Mouse (Mus musculus) bone marrow, adult 2 months (tissue): ENCODE results near the gene Magi2. TPM values are rescaled to one million over a fixed set of nuclear protein-coding genes. Genes with fewer than 3 reads are reported as not detected.

Experiments used
- H3K27ac ChIP-seq: fragments of 200-500 bp; 2 replicates; pipeline ENCODE4 v1.5.1; 2012; ENCODE audit warnings: low read depth, mild to moderate bottlenecking, control low read depth, inconsistent platforms, low read length; ENCODE audit not compliant: control insufficient read depth, poor library complexity, insufficient read depth
- H3K4me1 ChIP-seq: fragments of 200-500 bp; 2 replicates; pipeline ENCODE4 v1.6.1; 2011; ENCODE audit warnings: low read length; ENCODE audit not compliant: control insufficient read depth, insufficient read depth
- H3K4me3 ChIP-seq: fragments of 200-500 bp; replicated peaks from 2 replicates; pipeline ENCODE3; 2011; ENCODE audit warnings: mild to moderate bottlenecking, low read depth, low read length, control low read depth; ENCODE audit not compliant: control insufficient read depth
- CTCF ChIP-seq: fragments of 200-500 bp; IDR thresholded peaks from 2 replicates; pipeline ENCODE4 v1.5.1; 2011; ENCODE audit warnings: low read length, control low read depth; ENCODE audit not compliant: control insufficient read depth, insufficient read depth
- POLR2A ChIP-seq: fragments of 200-500 bp; IDR thresholded peaks from 2 replicates; pipeline ENCODE4 v1.6.1; 2011; ENCODE audit warnings: low read depth, mild to moderate bottlenecking, control low read depth, low read length, borderline replicate concordance; ENCODE audit not compliant: control insufficient read depth
- WGBS: fragments of 180-500 bp; shearing (Covaris S2); methylation state at CpG from one replicate; pipeline ENCODE4 v1.1.7; 2018; 5-methylcytosine and 5-hydroxymethylcytosine counted together
- polyA plus RNA-seq: library from polyadenylated mRNA; stranded (reverse); fragments of >200 nt; gene quantifications from 2 replicates; pipeline ENCODE4 v1.2.4, GENCODE M21; 2011; ENCODE audit warnings: low replicate concordance; ENCODE audit not compliant: missing spikeins, insufficient read depth, insufficient read length

Magi2 gene
- polyA plus RNA-seq, 1 experiment, result 0.47 TPM

- Histone ChIP-seq H3K27ac (no peak overlapping the region), H3K4me1 (no peaks in the 10 kb centered on the region), H3K4me3 (no peak overlapping the region)
- TF ChIP-seq POLR2A (no peak), CTCF (no peak)
- WGBS, result 82% methylated on average over 8 of the region's 8 CpGs
Observed at GRCm38 (mm10) chr5:20741936-20742335, 1515.1 kb downstream of the Magi2 start.

- no peak overlapping the region for H3K4me3 ChIP-seq
- H3K4me1 ChIP-seq, result no peaks in the 10 kb centered on the region
- 83% methylated on average over 4 of the region's 4 CpGs for WGBS
- H3K27ac ChIP-seq, result no peak overlapping the region
- TF ChIP-seq POLR2A (no peak), CTCF (no peak)
Observed at GRCm38 (mm10) chr5:20748142-20748541, 1521.3 kb downstream of the Magi2 start.

GRCm38 (mm10) chr5:20748856-20749255 is 1522.0 kb downstream of the Magi2 start:
- H3K4me1 ChIP-seq, result no peaks in the 10 kb centered on the region
- WGBS, result 86% methylated on average over 8 of the region's 8 CpGs
- H3K4me3 ChIP-seq, result no peak overlapping the region
- no peak overlapping the region for H3K27ac ChIP-seq
- no peak for TF ChIP-seq POLR2A
- TF ChIP-seq CTCF, result no peak

DNA sequence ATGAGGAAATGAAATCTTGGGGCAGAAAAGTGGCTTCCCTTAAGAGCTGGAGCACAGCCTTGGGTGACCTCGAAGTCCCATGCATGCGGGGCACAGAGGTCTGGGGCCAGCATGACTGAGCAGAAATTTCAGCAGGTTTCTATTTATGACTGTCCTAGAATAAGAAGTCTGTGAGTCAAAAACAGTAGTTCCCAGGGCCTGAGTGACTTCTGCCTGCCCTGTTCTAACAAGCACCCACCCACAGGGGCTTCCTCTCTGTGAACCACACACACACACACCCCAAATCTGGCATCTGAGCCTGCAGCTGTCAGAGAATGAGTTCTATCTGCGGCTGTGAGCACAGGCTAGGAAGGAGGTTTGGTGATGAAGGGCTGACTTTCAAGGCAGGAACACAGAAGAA is 1522.7 kb downstream of the Magi2 start:
- H3K4me1 ChIP-seq, result no peaks in the 10 kb centered on the region
- no peak overlapping the region for H3K4me3 ChIP-seq
- 2% methylated on average over 3 of the region's 3 CpGs for WGBS
- TF ChIP-seq CTCF (no peak), POLR2A (no peak)
- no peak overlapping the region for H3K27ac ChIP-seq

- WGBS, result 75% methylated on average over 7 of the region's 7 CpGs
- H3K4me3 ChIP-seq, result no peak overlapping the region
Observed at GRCm38 (mm10) chr5:20751000-20751399, 1524.2 kb downstream of the Magi2 start.

DNA sequence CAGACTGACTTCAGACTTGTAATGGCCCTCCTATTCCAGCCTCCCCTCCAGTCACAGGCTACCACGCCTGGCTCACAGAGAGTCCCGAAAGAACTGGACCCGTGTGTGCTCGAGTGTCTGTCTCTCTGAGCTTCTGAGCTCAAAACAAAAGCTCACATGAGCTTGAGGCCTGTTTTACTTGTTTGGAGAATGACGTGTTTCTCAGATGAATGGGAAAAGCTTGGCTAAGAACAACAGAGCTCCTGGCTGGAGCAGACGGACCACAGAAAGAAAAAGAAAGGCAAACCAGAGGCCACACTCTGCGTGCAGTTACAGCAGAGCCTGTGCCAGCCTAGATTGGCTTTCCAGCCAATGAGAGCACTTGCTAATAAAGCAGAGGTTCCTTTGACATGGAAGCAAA is 1524.9 kb downstream of the Magi2 start:
- Histone ChIP-seq H3K4me3 (no peak overlapping the region), H3K4me1 (no peaks in the 10 kb centered on the region), H3K27ac (no peak overlapping the region)
- TF ChIP-seq POLR2A (no peak), CTCF (no peak)
- WGBS, result 77% methylated on average over 7 of the region's 7 CpGs

More at GRCm38 (mm10) chr5:20751000-20751399, 1524.2 kb downstream of the Magi2 start:
- Histone ChIP-seq H3K4me1 (no peaks in the 10 kb centered on the region), H3K27ac (no peak overlapping the region)
- TF ChIP-seq POLR2A, result no peak
- TF ChIP-seq CTCF, result no peak

DNA sequence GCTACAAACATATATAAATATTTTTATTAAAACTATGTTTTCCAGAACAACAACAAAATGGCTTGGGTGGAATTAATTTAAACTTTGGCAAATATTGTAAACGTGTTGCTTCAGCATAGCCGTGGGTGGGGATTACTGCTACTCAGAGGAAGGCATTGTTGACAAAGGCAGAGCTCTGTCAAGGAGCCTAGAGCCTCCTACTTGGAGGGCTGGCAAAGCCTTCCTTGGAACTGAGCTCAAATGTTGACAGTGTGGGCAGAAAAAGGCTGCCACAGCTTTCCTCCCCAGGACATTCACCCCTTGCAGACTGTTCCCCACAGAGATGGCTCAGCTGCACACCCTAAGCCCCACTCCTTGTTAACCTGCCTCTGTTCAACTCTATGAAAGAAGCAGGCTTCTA is 1526.3 kb downstream of the Magi2 start:
- Histone ChIP-seq H3K27ac (no peak overlapping the region), H3K4me1 (no peaks in the 10 kb centered on the region), H3K4me3 (no peak overlapping the region)
- no peak for TF ChIP-seq CTCF
- 81% methylated on average over 2 of the region's 2 CpGs for WGBS

GRCm38 (mm10) chr5:20753963-20754362 is 1527.1 kb downstream of the Magi2 start:
- Histone ChIP-seq H3K27ac (no peak overlapping the region), H3K4me3 (no peak overlapping the region), H3K4me1 (no peaks in the 10 kb centered on the region)
- 86% methylated on average over 5 of the region's 5 CpGs for WGBS
- TF ChIP-seq CTCF (no peak), POLR2A (no peak)
